In genomic region chr12:70539124-70539523, GRCm38 (mm10) we compare ENCODE assay signal across 17 mouse cellular contexts.
"Had no signal": no experiment of that assay in that cellular context is flagged by ENCODE, and none has a peak within 500 bp of the region (broad histone marks: within the 10 kb centered on the region; RNA-seq: fewer than 3 reads in every experiment).

No protein-coding gene starts in this region.

- H3K9me3 ChIP-seq: lung, embryonic 15.5 days; megakaryocyte, embryonic 14.5 days; midbrain, embryonic 12.5 days; midbrain, embryonic 15.5 days; neural tube, embryonic 12.5 days; stomach, embryonic 15.5 days had no signal

- H3K36me3 ChIP-seq: lung, embryonic 15.5 days; midbrain, embryonic 12.5 days; midbrain, embryonic 15.5 days; neural tube, embryonic 12.5 days; stomach, embryonic 15.5 days had no signal

- H3K4me2 ChIP-seq: lung, embryonic 15.5 days; midbrain, embryonic 12.5 days; midbrain, embryonic 15.5 days; neural tube, embryonic 12.5 days; stomach, embryonic 15.5 days had no signal

- ATAC-seq: liver, postnatal 0 days; lung, postnatal 0 days; midbrain, embryonic 15.5 days had no signal

- H3K9ac ChIP-seq: liver, postnatal 0 days; lung, embryonic 15.5 days; midbrain, embryonic 12.5 days; midbrain, embryonic 15.5 days; neural tube, embryonic 12.5 days; stomach, embryonic 15.5 days had no signal

- H3K27ac ChIP-seq: lung, embryonic 15.5 days; macrophage; midbrain, embryonic 12.5 days; midbrain, embryonic 15.5 days; neural tube, embryonic 12.5 days; stomach, embryonic 15.5 days; stomach, postnatal 0 days had no signal

- H3K27me3 ChIP-seq: lung, embryonic 15.5 days; midbrain, embryonic 15.5 days; neural tube, embryonic 12.5 days; stomach, embryonic 15.5 days had no signal

- DNase-seq: liver, postnatal 0 days; lung, adult 2 months; lung, postnatal 14 days; lung, postnatal 36 days; right cerebral cortex, postnatal 14 days; thymus, adult 2 months; thymus, postnatal 25 days; thymus, postnatal 4 days had no signal

- H3K4me1 ChIP-seq: megakaryocyte, embryonic 14.5 days; neural tube, embryonic 12.5 days had no signal

- H3K4me3 ChIP-seq: lung, embryonic 15.5 days; megakaryocyte, embryonic 14.5 days; midbrain, embryonic 12.5 days; midbrain, embryonic 15.5 days; neural tube, embryonic 12.5 days; stomach, embryonic 15.5 days had no signal
